In the genomic region with DNA sequence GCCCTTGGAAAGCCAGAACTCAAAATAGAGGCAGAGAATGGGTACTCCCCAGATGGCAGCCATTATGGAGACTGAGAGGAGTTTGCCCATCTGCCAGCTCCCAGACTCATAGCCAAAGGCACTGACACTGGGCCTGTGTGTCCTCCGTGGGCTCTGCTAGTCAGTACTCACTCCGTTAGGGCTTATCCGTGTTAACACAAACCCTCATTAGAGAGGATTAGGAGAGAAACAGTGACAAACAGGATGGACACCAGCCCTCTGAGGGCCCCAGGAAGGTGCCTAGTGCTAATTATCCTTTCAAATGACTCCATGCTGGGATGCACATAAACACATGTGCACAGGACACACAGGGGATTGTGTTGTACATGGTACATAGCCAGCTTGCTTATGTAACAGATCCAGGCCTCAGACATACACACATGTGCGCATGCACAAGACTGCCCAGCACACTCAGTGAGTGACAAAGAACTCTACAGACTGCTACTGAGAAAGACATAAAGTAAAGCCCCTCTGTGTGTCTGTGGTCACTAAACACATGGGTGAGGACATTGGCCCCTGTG, we compare ENCODE assay signal across 15 mouse cellular contexts.
"Had no signal": no experiment of that assay in that cellular context is flagged by ENCODE, and none has a peak within 500 bp of the region (broad histone marks: within the 10 kb centered on the region; RNA-seq: fewer than 3 reads in every experiment).

No protein-coding gene starts in this region.

- ATAC-seq: inflammation-experienced regulatory T-cells, adult 6 months; intestine, postnatal 0 days; liver, embryonic 12.5 days had no signal

- H3K4me1 ChIP-seq: limb, embryonic 15.5 days; liver, embryonic 12.5 days; neural tube, embryonic 13.5 days; stomach, embryonic 15.5 days had no signal

- H3K4me2 ChIP-seq: limb, embryonic 15.5 days; liver, embryonic 12.5 days; lung, embryonic 14.5 days; neural tube, embryonic 13.5 days; stomach, embryonic 15.5 days had no signal

- DNase-seq: kidney, adult 9 months; kidney, postnatal 36 days; layer of hippocampus, adult 9-11 months; layer of hippocampus, postnatal 36 days; lung, embryonic 14.5 days; lung, postnatal 14 days; thymus, postnatal 4 days had no signal

- H3K27ac ChIP-seq: kidney, postnatal 0 days; limb, embryonic 15.5 days; liver, embryonic 12.5 days; macrophage; neural tube, embryonic 13.5 days; stomach, embryonic 15.5 days had no signal

- H3K4me3 ChIP-seq: limb, embryonic 15.5 days; liver, embryonic 12.5 days; neural tube, embryonic 13.5 days; stomach, embryonic 15.5 days had no signal

- H3K9me3 ChIP-seq: limb, embryonic 15.5 days; liver, embryonic 12.5 days; neural tube, embryonic 13.5 days; stomach, embryonic 15.5 days had no signal

- H3K9ac ChIP-seq: limb, embryonic 15.5 days; liver, embryonic 12.5 days; lung, embryonic 14.5 days; neural tube, embryonic 13.5 days; stomach, embryonic 15.5 days had no signal

- H3K36me3 ChIP-seq: limb, embryonic 15.5 days; liver, embryonic 12.5 days; neural tube, embryonic 13.5 days; stomach, embryonic 15.5 days had no signal

- H3K27me3 ChIP-seq: limb, embryonic 15.5 days; liver, embryonic 12.5 days; stomach, embryonic 15.5 days had no signal
